Mouse (Mus musculus) midbrain, embryonic 14.5 days (tissue): ENCODE results near the gene Usp6nl. TPM values are rescaled to one million over a fixed set of nuclear protein-coding genes. Genes with fewer than 3 reads are reported as not detected.

ENCODE experiments used
- ATAC-seq: fragments of 200-750 bp; cut with Nextera tagmentation; 2 replicates; pipeline ENCODE4 v1.8.0; 2017; ENCODE audit warnings: moderate number of reproducible peaks, moderate library complexity; ENCODE audit not compliant: low FRiP score, low TSS enrichment
- DNase-seq: peaks from one replicate; pipeline ENCODE4 v3.0.0-alpha.2; 2015
- H3K27ac ChIP-seq: fragments of 300-500 bp; sonication (generic); replicated peaks from 2 replicates; pipeline ENCODE4 v1.5.1; 2014; ENCODE audit warnings: mild to moderate bottlenecking, low read depth, low read length, moderate library complexity
- H3K27me3 ChIP-seq: fragments of 300-500 bp; sonication (generic); 2 replicates; pipeline ENCODE4 v1.6.1; 2014; ENCODE audit warnings: low read length, control low read depth, mixed read lengths; ENCODE audit not compliant: control insufficient read depth, insufficient read depth
- H3K36me3 ChIP-seq: fragments of 300-500 bp; sonication (generic); 2 replicates; pipeline ENCODE4 v1.6.1; 2014; ENCODE audit warnings: low read length, control low read depth; ENCODE audit not compliant: control insufficient read depth, insufficient read depth
- H3K4me1 ChIP-seq: fragments of 300-500 bp; sonication (generic); 2 replicates; pipeline ENCODE4 v1.6.1; 2014; ENCODE audit warnings: mild to moderate bottlenecking, antibody characterized with exemption, low read length, control low read depth; ENCODE audit not compliant: control insufficient read depth, insufficient read depth
- H3K4me2 ChIP-seq: fragments of 300-500 bp; sonication (generic); 2 replicates; pipeline ENCODE4 v1.6.1; 2014; ENCODE audit warnings: mild to moderate bottlenecking, low read length, moderate library complexity
- H3K4me3 ChIP-seq: fragments of 300-500 bp; sonication (generic); replicated peaks from 2 replicates; pipeline ENCODE4 v1.5.1; 2014; ENCODE audit warnings: low read depth, low read length
- H3K9ac ChIP-seq: fragments of 300-500 bp; sonication (generic); replicated peaks from 2 replicates; pipeline ENCODE4 v1.6.1; 2014; ENCODE audit warnings: mild to moderate bottlenecking, low read length, moderate library complexity
- H3K9me3 ChIP-seq: fragments of 300-500 bp; sonication (generic); 2 replicates; pipeline ENCODE4 v1.6.1; 2016; ENCODE audit warnings: low read length, control low read depth, mixed read lengths; ENCODE audit not compliant: control insufficient read depth
- WGBS: fragments of 180-500 bp; shearing (Covaris S2); extraction: QIAGEN DNeasy Blood & Tissue Kit; methylation state at CpG from one replicate; pipeline ENCODE4 v1.1.7; 2014; 5-methylcytosine and 5-hydroxymethylcytosine counted together
- polyA plus RNA-seq: library from polyadenylated mRNA; unstranded; fragments of >200 nt; fragmentation: Nextera tagmentation; extraction: Ambion mirVana; gene quantifications from 2 replicates; pipeline ENCODE4 v1.2.1, GENCODE M21; 2014

Usp6nl gene
- polyA plus RNA-seq, 1 experiment from 2014 or later, result 13.7 TPM

DNA sequence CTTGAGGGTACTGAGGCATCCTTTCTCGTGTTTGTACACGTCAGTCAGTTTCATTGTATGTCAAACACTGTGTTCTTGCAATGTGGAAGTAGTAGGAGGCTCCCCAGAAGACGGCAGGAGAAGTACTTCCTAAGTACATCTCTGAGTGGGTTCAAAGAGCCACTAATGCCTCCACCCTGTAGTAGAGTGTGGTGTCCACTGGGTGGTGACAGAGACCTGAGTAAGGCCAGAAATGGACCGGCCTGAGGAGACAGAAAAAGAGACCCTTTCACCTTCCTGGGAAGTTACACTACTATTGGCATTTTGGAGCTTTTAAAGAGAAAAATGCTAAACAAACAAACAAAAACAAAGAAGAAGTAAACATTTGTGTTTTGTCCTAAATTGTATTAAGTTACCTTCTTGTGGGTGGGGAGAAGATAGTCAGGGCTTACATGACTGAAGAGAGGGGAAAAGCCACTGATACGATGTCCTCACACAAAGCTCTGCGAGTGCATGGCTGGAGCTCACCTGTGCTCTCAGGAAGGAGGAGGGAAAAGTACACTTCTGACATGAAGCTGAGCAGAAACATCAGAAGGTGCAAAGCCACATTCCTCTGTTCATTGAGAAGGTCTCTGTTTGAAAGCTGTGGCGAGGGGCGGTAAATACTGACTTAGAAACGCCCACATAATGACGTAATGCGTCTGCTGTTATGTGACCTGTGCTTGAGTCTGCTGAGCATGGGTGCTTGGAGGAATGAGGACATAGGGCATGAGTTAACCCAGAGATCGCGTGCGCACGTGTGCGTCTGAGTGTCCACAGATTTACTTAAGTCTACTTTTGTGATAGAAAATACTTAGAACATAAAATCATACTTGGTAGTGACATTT lies 113.9 kb downstream of the Usp6nl start:
- no peak overlapping the region for H3K4me3 ChIP-seq
- H3K4me2 ChIP-seq, result no peak overlapping the region
- H3K27ac ChIP-seq, result no peak overlapping the region
- H3K9ac ChIP-seq, result no peak overlapping the region
- DNase-seq, result peak; percentile 82
- no peaks in the 10 kb centered on the region for H3K9me3 ChIP-seq
- H3K4me1 ChIP-seq, result no peaks in the 10 kb centered on the region
- WGBS, result 89% methylated on average over 16 of the region's 16 CpGs
- peaks cover 30% of the 10 kb centered on the region for H3K36me3 ChIP-seq
- H3K27me3 ChIP-seq, result no peaks in the 10 kb centered on the region
- peak; percentile 77; the same call in 1 of the 2 replicates for ATAC-seq

DNA sequence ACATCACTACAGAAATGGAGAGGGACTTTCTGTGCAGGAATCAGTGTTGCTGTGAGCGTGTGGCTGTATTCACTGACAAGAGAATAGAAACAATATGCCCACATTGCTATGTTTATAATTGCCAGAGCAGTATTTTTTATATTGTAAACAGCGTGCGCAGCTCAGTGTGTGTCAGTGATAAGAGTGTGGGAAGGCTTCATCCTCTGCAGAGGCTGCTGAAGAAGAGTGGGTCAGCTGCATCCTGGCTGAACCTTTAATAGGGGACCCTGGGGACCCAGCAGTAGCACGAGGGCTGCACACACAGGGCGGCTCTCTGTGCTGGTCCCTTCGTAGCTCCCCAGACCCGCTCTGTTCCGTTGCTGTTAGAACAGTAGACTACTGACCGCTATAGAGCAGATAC lies 119.2 kb downstream of the Usp6nl start:
- Histone ChIP-seq H3K9me3 (no peaks in the 10 kb centered on the region), H3K4me2 (no peak overlapping the region), H3K27me3 (no peaks in the 10 kb centered on the region), H3K27ac (no peak overlapping the region), H3K4me3 (no peak overlapping the region), H3K9ac (no peak overlapping the region), H3K4me1 (no peaks in the 10 kb centered on the region), H3K36me3 (peaks cover 27% of the 10 kb centered on the region)
- WGBS, result 86% methylated on average over 9 of the region's 9 CpGs
- ATAC-seq (no peak), DNase-seq (no peak)

DNA sequence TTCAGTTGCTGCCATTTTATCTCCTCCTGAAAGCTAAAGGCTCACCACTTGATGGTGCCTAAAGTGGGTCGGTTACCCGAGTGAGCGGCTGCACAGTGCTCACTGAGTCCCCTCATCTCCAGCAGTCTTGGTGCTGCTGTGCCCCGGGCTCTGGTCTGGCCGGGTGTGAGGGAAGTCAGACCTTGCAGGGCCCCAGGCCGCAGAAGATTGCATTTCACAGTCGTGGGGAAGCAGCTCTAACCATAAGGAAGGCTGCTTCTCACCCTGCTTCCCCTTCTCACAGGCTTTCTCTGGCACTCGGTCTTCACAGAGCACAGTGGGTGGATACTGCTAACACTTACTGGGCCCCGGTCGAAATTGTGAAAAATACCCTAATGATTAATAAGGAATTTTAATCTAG lies 119.8 kb downstream of the Usp6nl start:
- ATAC-seq (no peak), DNase-seq (no peak)
- Histone ChIP-seq H3K4me2 (no peak overlapping the region), H3K27ac (no peak overlapping the region), H3K4me3 (no peak overlapping the region), H3K4me1 (no peaks in the 10 kb centered on the region), H3K9ac (no peak overlapping the region), H3K27me3 (no peaks in the 10 kb centered on the region), H3K36me3 (peaks cover 27% of the 10 kb centered on the region), H3K9me3 (no peaks in the 10 kb centered on the region)
- 88% methylated on average over 10 of the region's 10 CpGs for WGBS

DNA sequence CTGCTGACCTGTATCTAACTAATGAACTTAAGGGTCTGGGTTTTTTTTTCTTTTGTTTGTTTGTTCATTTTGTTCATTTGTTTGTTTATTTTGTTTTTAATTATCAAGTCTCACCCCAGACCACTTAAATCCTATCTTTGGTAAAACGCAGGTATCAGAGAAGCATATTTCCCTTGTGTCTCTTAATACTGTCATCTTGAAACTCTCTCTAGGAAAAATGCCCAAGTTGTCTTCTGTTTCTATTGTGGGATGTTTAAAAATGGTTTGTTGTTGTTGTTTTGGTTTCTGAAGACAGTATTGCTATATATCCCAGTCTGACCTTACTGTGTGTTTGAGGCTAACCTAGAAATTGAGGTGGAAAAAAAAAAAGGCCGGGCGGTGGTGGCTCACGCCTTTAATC lies 121.5 kb downstream of the Usp6nl start:
- WGBS, result 93% methylated on average over 4 of the region's 4 CpGs
- no peak overlapping the region for H3K4me3 ChIP-seq
- no peak overlapping the region for H3K4me2 ChIP-seq

DNA sequence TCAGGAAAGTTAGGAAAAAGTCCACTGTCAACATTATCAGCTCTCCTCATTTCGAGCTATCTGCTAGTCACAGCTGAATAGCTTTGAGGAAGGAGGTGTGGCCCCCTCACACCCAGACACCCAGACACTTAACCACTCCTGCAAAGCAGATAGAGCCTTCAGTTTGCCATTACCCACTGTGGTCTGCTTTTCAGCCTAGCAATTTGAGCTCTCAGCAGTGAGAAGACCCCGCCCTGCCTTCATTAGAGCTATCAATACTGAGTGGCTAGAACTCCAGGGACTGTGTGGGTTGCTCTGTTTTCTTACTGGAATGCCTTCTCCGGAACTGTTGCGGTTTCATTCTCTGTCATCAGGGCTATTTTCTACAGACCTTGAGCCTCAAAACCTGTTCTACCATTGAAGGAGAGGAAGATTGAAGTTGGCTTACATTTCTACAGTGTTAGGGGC lies 122.3 kb downstream of the Usp6nl start:
- Histone ChIP-seq H3K27me3 (no peaks in the 10 kb centered on the region), H3K9me3 (no peaks in the 10 kb centered on the region), H3K4me2 (no peak overlapping the region), H3K9ac (no peak overlapping the region), H3K27ac (no peak overlapping the region), H3K4me3 (no peak overlapping the region), H3K4me1 (no peaks in the 10 kb centered on the region), H3K36me3 (peaks cover 27% of the 10 kb centered on the region)
- ATAC-seq (no peak), DNase-seq (no peak)
- 92% methylated on average over 4 of the region's 4 CpGs for WGBS

More for the DNA sequence above, 121.5 kb downstream of the Usp6nl start:
- H3K4me1 ChIP-seq, result no peaks in the 10 kb centered on the region
- peaks cover 27% of the 10 kb centered on the region for H3K36me3 ChIP-seq
- ATAC-seq (no peak), DNase-seq (no peak)
- H3K9ac ChIP-seq, result no peak overlapping the region
- H3K9me3 ChIP-seq, result no peaks in the 10 kb centered on the region
- no peaks in the 10 kb centered on the region for H3K27me3 ChIP-seq
- H3K27ac ChIP-seq, result no peak overlapping the region

DNA sequence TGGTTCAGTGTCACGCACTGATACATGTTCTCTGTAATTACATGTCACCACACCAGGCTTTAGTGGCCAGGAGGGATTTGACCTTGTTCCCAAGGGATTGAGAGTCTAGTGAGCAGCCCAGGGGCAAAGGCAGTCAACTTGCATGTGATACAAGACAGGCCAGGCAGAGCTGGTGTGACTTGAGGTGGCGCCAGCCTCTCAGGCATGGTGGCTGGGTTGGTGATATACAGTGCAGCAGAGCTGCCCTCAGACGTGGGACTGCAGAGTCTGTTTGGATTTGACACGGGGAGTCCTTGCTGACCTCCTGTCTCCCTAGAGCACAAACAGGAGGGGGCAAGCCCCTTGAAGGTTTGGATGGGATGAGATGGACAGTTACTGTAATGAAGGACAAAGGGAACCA lies 123.4 kb downstream of the Usp6nl start:
- no peak overlapping the region for H3K27ac ChIP-seq
- WGBS, result 80% methylated on average over 4 of the region's 4 CpGs
- H3K9ac ChIP-seq, result no peak overlapping the region
- no peak for DNase-seq
- H3K4me3 ChIP-seq, result no peak overlapping the region
- no peaks in the 10 kb centered on the region for H3K27me3 ChIP-seq
- H3K9me3 ChIP-seq, result no peaks in the 10 kb centered on the region
- no peak for ATAC-seq
- H3K4me2 ChIP-seq, result no peak overlapping the region
- H3K4me1 ChIP-seq, result no peaks in the 10 kb centered on the region
- peaks cover 20% of the 10 kb centered on the region for H3K36me3 ChIP-seq

DNA sequence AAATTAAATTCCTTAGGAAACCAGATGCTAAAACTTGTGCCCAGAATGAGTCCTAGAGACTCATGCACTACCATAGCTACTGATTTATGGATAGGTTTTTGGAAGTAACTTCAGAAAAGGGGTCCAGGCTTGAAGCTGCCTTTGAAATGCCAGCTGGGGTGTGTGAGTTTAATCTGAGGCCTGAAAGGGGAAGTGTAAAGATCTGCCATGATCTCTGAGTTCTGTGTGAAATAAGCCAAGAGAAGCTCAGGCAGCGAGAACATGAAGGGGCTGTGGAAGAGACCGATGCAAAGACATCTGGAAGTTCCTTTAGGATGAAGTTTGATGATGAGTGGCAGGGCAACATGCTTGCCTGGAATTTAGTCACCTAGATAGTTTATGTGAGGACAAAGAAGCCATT lies 126.4 kb downstream of the Usp6nl start:
- no peaks in the 10 kb centered on the region for H3K36me3 ChIP-seq
- no peak overlapping the region for H3K4me2 ChIP-seq
- H3K9me3 ChIP-seq, result no peaks in the 10 kb centered on the region
- no peaks in the 10 kb centered on the region for H3K4me1 ChIP-seq
- no peak overlapping the region for H3K27ac ChIP-seq
- H3K9ac ChIP-seq, result no peak overlapping the region
- ATAC-seq (no peak), DNase-seq (no peak)
- 98% methylated on average over 2 of the region's 2 CpGs for WGBS
- H3K4me3 ChIP-seq, result no peak overlapping the region
- H3K27me3 ChIP-seq, result no peaks in the 10 kb centered on the region

DNA sequence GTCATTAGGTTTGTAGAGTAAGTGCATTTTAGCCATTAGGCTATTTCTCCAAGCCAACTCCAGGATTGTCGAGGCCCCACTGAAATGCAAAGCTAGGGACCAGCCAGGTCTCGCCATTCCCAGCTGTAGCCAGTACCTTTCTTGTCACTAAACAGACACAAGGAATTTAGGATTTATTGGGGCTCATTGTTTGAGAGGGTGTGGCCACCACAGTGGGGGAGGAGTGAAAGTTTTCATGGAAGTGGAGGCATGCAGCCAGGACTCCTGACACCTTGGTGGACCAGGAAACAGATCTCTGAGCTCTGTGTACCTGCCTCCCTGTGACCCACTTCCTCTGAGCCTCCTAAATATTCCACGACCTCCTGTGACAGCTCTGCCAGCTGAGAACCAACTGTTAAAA lies 127.2 kb downstream of the Usp6nl start:
- no peaks in the 10 kb centered on the region for H3K9me3 ChIP-seq
- no peak overlapping the region for H3K9ac ChIP-seq
- DNase-seq, result no peak
- no peak for ATAC-seq
- no peaks in the 10 kb centered on the region for H3K36me3 ChIP-seq
- H3K4me2 ChIP-seq, result no peak overlapping the region
- H3K27ac ChIP-seq, result no peak overlapping the region
- WGBS, result 63% methylated on average over 3 of the region's 3 CpGs
- no peaks in the 10 kb centered on the region for H3K27me3 ChIP-seq
- no peaks in the 10 kb centered on the region for H3K4me1 ChIP-seq
- H3K4me3 ChIP-seq, result no peak overlapping the region

DNA sequence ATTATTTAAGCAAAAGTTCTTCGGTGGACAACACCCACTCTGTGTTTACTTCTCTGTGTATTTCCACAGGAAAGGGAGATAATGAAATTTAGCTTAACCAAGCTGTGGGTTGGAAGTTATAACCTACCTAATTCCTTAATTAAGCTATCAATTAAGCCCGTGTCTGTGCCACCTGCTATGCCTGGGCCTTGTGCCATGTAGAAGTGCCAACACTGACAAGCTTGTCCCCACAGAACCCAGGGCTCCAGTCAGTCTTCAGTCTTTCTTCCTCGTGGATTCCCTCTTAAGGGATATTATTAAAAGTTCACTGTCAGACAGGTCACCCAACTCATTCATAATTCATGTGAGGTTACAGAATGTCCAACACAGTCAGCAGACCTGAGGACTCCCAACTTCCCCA lies 128.1 kb downstream of the Usp6nl start:
- ATAC-seq (no peak; the same call in 1 of the 2 replicates), DNase-seq (peak; percentile 52)
- H3K4me1 ChIP-seq, result no peaks in the 10 kb centered on the region
- no peaks in the 10 kb centered on the region for H3K27me3 ChIP-seq
- no peak overlapping the region for H3K4me2 ChIP-seq
- H3K36me3 ChIP-seq, result no peaks in the 10 kb centered on the region
- no peaks in the 10 kb centered on the region for H3K9me3 ChIP-seq
- no peak overlapping the region for H3K9ac ChIP-seq
- no peak overlapping the region for H3K4me3 ChIP-seq
- no peak overlapping the region for H3K27ac ChIP-seq
- 60% methylated on average over 3 of the region's 3 CpGs for WGBS
